Mouse (Mus musculus): ENCODE measurements around the gene Dap3. TPM values are rescaled to one million over a fixed set of nuclear protein-coding genes. Genes with fewer than 3 reads are reported as not detected.
A peak's percentile ranks its signal among the peaks of the same experiment; 100 is the strongest.

Dap3 gene
- total and polyA plus RNA-seq, 2 experiments: 32.6 to 66.8 TPM

DNA sequence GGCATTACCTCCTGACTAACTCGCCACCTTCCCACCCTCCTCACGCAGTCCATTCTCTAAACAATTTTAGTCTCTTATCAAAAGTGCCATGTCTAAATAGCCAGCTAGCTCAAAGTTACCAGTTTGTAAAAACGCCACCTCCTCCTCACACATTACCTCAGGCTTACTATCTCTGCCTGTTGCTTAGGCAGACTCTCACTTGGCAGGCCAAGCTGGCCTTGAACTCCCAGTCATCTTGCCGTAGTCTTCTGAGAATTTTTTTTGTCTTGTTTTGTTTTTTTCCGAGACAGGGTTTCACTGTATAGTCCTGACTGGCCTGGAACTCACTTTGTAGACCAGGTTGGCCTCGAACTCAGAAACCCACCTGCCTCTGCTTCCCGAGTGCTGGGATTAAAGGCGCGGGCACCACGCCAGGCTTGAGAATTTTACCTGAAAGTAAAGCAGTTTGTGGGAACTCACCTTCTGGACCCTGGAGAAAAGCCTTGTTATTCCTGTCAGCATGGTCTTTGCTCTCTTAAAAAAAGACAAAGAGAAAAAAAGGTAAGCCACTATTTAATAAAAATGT is 8.6 kb downstream of the Dap3 start:
- no peak overlapping the region for H3K27ac ChIP-seq (replicated peaks; ENCODE audit: insufficient read depth, low read depth, low read length)
- H3K4me3 ChIP-seq (ENCODE audit: insufficient read depth, low read depth, low read length): no peak overlapping the region
- no peaks in the 10 kb centered on the region for H3K27me3 ChIP-seq (ENCODE audit: control insufficient read depth, insufficient read depth, low read length)
- TF ChIP-seq POLR2A (IDR thresholded peaks at IDR 0.05; ENCODE audit: extremely low read depth, insufficient read depth, low read length) (no peak), CTCF (IDR thresholded peaks at IDR 0.05; ENCODE audit: low read depth, low read length) (no peak)
- no peak overlapping the region for H3K9ac ChIP-seq (ENCODE audit: low read depth, low read length)
- peaks cover 5% of the 10 kb centered on the region for H3K4me1 ChIP-seq (ENCODE audit: control insufficient read depth, insufficient read depth, low read length)
- 88% methylated on average over 10 of the region's 10 CpGs for WGBS
- DNase-seq (ENCODE audit: extremely low read depth, low read depth, low spot score): no peak
- H3K79me2 ChIP-seq (ENCODE audit: control insufficient read depth, insufficient read depth, low read length): peaks cover 5% of the 10 kb centered on the region; the same call in 1 of the 2 replicates
- peaks cover 3% of the 10 kb centered on the region for H3K36me3 ChIP-seq (ENCODE audit: control insufficient read depth, insufficient read depth, low read length)

DNA sequence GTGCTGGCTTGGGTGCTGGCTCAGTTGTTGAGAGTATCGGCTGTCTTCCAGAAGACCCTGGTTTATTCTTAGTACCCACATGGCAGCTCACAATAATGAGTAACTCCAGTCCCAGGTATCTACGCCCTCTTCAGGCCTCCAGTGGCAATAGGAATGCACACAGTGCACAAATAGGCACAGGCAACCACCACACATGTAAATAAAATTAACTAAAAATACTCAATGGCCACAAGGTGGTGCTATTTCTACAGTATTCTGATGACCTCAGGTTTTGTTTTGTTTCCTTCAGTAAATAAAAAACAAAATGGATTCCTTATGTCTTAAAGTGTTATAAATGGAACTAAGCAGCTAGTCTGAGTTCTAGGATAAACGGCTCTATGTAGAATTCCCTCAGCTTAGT is 11.2 kb downstream of the Dap3 start:
- Histone ChIP-seq H3K27ac (replicated peaks; ENCODE audit: insufficient read depth, low read depth, low read length) (no peak overlapping the region), H3K79me2 (ENCODE audit: control insufficient read depth, insufficient read depth, low read length) (no peaks in the 10 kb centered on the region; the same call in 1 of the 2 replicates), H3K36me3 (ENCODE audit: control insufficient read depth, insufficient read depth, low read length) (peaks cover 5% of the 10 kb centered on the region), H3K9ac (ENCODE audit: low read depth, low read length) (no peak overlapping the region), H3K4me1 (ENCODE audit: control insufficient read depth, insufficient read depth, low read length) (peaks cover 5% of the 10 kb centered on the region), H3K27me3 (ENCODE audit: control insufficient read depth, insufficient read depth, low read length) (no peaks in the 10 kb centered on the region), H3K4me3 (ENCODE audit: insufficient read depth, low read depth, low read length) (no peak overlapping the region)
- peak; percentile 59 for DNase-seq (ENCODE audit: extremely low read depth, low read depth, low spot score)
- WGBS: 70% methylated on average over 3 of the region's 3 CpGs
- no peak for TF ChIP-seq POLR2A (IDR thresholded peaks at IDR 0.05; ENCODE audit: extremely low read depth, insufficient read depth, low read length)
- peak; percentile 36 for TF ChIP-seq CTCF (IDR thresholded peaks at IDR 0.05; ENCODE audit: low read depth, low read length)

DNA sequence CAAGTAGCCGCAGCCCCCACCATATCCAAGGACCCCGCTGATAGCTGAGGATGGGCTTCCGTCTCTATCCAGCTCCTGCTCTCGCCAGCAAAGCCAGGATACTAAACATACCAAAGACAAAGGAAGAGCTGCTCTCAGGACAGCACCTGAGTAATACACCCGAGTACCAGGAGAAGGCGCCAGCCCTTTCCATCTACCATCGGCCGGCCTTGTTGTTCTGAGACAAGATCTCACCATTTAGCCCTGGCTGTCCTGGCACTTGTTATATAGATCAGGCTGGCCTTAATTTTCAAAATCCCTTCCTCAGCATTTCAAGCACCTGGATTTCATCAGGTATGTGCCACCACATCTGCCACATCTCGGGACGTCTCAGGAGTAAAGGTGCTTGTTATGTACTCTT is 11.9 kb downstream of the Dap3 start:
- no peak for DNase-seq (ENCODE audit: extremely low read depth, low read depth, low spot score)
- TF ChIP-seq CTCF (IDR thresholded peaks at IDR 0.05; ENCODE audit: low read depth, low read length) (no peak), POLR2A (IDR thresholded peaks at IDR 0.05; ENCODE audit: extremely low read depth, insufficient read depth, low read length) (no peak)
- Histone ChIP-seq H3K27me3 (ENCODE audit: control insufficient read depth, insufficient read depth, low read length) (no peaks in the 10 kb centered on the region), H3K4me1 (ENCODE audit: control insufficient read depth, insufficient read depth, low read length) (peaks cover 5% of the 10 kb centered on the region), H3K36me3 (ENCODE audit: control insufficient read depth, insufficient read depth, low read length) (peaks cover 5% of the 10 kb centered on the region), H3K27ac (replicated peaks; ENCODE audit: insufficient read depth, low read depth, low read length) (no peak overlapping the region), H3K9ac (ENCODE audit: low read depth, low read length) (no peak overlapping the region), H3K4me3 (ENCODE audit: insufficient read depth, low read depth, low read length) (no peak overlapping the region), H3K79me2 (ENCODE audit: control insufficient read depth, insufficient read depth, low read length) (no peaks in the 10 kb centered on the region; the same call in 1 of the 2 replicates)
- WGBS: 96% methylated on average over 10 of the region's 10 CpGs

DNA sequence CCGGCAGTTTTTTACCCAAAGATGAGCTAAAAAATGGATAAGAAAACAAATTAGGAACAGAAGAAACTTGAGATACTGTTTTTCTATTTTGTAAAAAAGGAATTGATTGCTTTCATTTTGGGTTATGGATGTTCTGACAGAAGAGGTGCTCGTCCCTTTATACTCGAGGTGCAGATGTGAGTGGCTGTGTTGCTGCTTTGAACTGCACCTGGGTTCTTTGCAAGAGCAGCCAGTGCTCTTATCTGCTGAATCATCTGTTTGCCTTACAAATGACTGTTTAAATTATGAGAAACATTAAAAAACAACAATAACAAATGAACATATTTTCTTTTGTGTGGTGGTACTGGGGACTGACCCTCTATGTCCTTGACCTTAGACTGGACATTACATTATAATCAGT is 21.5 kb downstream of the Dap3 start:
- TF ChIP-seq CTCF (IDR thresholded peaks at IDR 0.05; ENCODE audit: low read depth, low read length) (no peak), POLR2A (IDR thresholded peaks at IDR 0.05; ENCODE audit: extremely low read depth, insufficient read depth, low read length) (no peak)
- Histone ChIP-seq H3K36me3 (ENCODE audit: control insufficient read depth, insufficient read depth, low read length) (peaks cover 32% of the 10 kb centered on the region), H3K79me2 (ENCODE audit: control insufficient read depth, insufficient read depth, low read length) (no peaks in the 10 kb centered on the region), H3K9ac (ENCODE audit: low read depth, low read length) (no peak overlapping the region), H3K4me1 (ENCODE audit: control insufficient read depth, insufficient read depth, low read length) (peaks cover 2% of the 10 kb centered on the region; the same call in 1 of the 2 replicates), H3K27ac (replicated peaks; ENCODE audit: insufficient read depth, low read depth, low read length) (no peak overlapping the region), H3K27me3 (ENCODE audit: control insufficient read depth, insufficient read depth, low read length) (no peaks in the 10 kb centered on the region), H3K4me3 (ENCODE audit: insufficient read depth, low read depth, low read length) (no peak overlapping the region)
- WGBS: 86% methylated on average over 3 of the region's 3 CpGs
- no peak for DNase-seq (ENCODE audit: extremely low read depth, low read depth, low spot score)

DNA sequence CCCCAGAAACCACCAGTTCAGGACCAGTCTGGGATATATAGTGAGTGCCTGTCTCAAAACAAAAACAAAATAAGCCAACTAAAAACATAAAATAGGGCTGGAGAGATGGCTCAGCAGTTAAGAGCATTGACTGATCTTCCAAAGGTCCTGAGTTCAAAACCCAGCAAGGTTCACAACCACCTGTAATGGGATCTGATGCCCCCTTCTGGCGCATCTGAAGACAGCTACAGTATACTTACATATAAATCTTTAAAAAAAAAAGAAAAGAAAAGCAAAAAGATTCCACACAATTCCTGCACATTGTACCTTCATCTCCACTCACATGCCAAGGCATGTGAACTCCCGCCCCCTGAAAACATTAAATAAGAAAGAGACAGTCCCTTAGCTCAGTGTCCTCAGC is 25.3 kb downstream of the Dap3 start:
- Histone ChIP-seq H3K79me2 (ENCODE audit: control insufficient read depth, insufficient read depth, low read length) (no peaks in the 10 kb centered on the region), H3K27ac (replicated peaks; ENCODE audit: insufficient read depth, low read depth, low read length) (no peak overlapping the region), H3K9ac (ENCODE audit: low read depth, low read length) (no peak overlapping the region), H3K36me3 (ENCODE audit: control insufficient read depth, insufficient read depth, low read length) (peaks cover 46% of the 10 kb centered on the region), H3K4me1 (ENCODE audit: control insufficient read depth, insufficient read depth, low read length) (no peaks in the 10 kb centered on the region), H3K27me3 (ENCODE audit: control insufficient read depth, insufficient read depth, low read length) (no peaks in the 10 kb centered on the region), H3K4me3 (ENCODE audit: insufficient read depth, low read depth, low read length) (no peak overlapping the region)
- no peak for TF ChIP-seq POLR2A (IDR thresholded peaks at IDR 0.05; ENCODE audit: extremely low read depth, insufficient read depth, low read length)
- 94% methylated on average over 2 of the region's 2 CpGs for WGBS
- DNase-seq (ENCODE audit: extremely low read depth, low read depth, low spot score): no peak

DNA sequence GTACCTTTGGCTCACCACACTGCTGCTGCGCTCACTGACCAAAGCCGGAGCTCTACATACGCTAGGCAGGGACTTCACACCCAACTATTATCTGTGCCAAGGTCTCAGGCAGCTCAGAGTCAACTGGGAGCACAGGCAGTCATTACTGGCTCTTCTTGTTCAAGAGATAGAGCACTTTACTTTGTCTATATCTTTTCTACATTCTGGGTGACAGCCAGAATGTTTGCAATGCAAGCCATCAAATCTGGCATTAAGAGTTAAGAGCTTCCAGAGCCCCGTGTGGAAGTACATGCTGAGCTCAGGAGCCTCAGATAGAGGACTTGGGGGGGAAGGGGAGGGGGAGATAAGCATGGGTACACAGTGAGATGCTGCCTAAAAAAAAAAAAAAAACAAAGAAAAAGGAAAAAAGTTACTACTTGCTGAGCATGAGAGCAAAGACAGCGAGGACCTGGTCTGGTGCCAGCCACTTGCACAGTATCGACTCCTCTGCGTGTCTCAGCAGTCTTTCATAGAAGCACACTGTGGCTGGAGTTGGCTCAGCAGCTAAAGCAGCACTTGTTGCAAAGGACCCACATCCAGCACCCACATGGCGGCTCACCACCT is 26.9 kb downstream of the Dap3 start:
- 83% methylated on average over 8 of the region's 8 CpGs for WGBS
- TF ChIP-seq POLR2A (IDR thresholded peaks at IDR 0.05; ENCODE audit: extremely low read depth, insufficient read depth, low read length) (no peak), CTCF (IDR thresholded peaks at IDR 0.05; ENCODE audit: low read depth, low read length) (no peak)
- no peak overlapping the region for H3K4me3 ChIP-seq (ENCODE audit: insufficient read depth, low read depth, low read length)
- no peak for DNase-seq (ENCODE audit: extremely low read depth, low read depth, low spot score)
- no peaks in the 10 kb centered on the region for H3K27me3 ChIP-seq (ENCODE audit: control insufficient read depth, insufficient read depth, low read length)
- no peaks in the 10 kb centered on the region for H3K79me2 ChIP-seq (ENCODE audit: control insufficient read depth, insufficient read depth, low read length)
- H3K36me3 ChIP-seq (ENCODE audit: control insufficient read depth, insufficient read depth, low read length): peaks cover 36% of the 10 kb centered on the region
- H3K9ac ChIP-seq (ENCODE audit: low read depth, low read length): no peak overlapping the region
- no peak overlapping the region for H3K27ac ChIP-seq (replicated peaks; ENCODE audit: insufficient read depth, low read depth, low read length)
- H3K4me1 ChIP-seq (ENCODE audit: control insufficient read depth, insufficient read depth, low read length): no peaks in the 10 kb centered on the region
